Mouse (Mus musculus) liver, adult 2 months (tissue): ENCODE results near the gene Map3k11. TPM values are rescaled to one million over a fixed set of nuclear protein-coding genes. Genes with fewer than 3 reads are reported as not detected.

Experiments used
- DNase-seq: peaks from one replicate; pipeline ENCODE4 v3.0.0-alpha.2; 2011; ENCODE audit warnings: low read depth, low spot score; ENCODE audit errors: extremely low read depth
- H3K27ac ChIP-seq: fragments of 200-500 bp; replicated peaks from 2 replicates; pipeline ENCODE4 v1.5.1; 2012; ENCODE audit warnings: low read depth, mild to moderate bottlenecking, control low read depth, inconsistent platforms, low read length; ENCODE audit not compliant: insufficient read depth
- H3K27me3 ChIP-seq: fragments of 200-500 bp; 2 replicates; pipeline ENCODE4 v1.6.1; 2012; ENCODE audit warnings: mild to moderate bottlenecking, moderate library complexity, low read length, inconsistent platforms; ENCODE audit not compliant: control insufficient read depth, insufficient read depth
- H3K36me3 ChIP-seq: fragments of 200-500 bp; 2 replicates; pipeline ENCODE4 v1.6.1; 2012; ENCODE audit warnings: low read length, inconsistent platforms; ENCODE audit not compliant: control insufficient read depth, insufficient read depth
- H3K4me1 ChIP-seq: fragments of 200-500 bp; 2 replicates; pipeline ENCODE4 v1.6.1; 2011; ENCODE audit warnings: low read length; ENCODE audit not compliant: control insufficient read depth, insufficient read depth
- H3K4me3 ChIP-seq: fragments of 200-500 bp; 2 replicates; pipeline ENCODE4 v1.5.1; 2011; ENCODE audit warnings: low read depth, mild to moderate bottlenecking, control low read depth, low read length, moderate library complexity; ENCODE audit not compliant: insufficient read depth
- H3K79me2 ChIP-seq: fragments of 200-500 bp; 2 replicates; pipeline ENCODE4 v1.6.1; 2012; ENCODE audit warnings: inconsistent platforms, mild to moderate bottlenecking, low read length, moderate library complexity; ENCODE audit not compliant: control insufficient read depth, insufficient read depth
- H3K9ac ChIP-seq: fragments of 200-500 bp; 2 replicates; pipeline ENCODE4 v1.6.1; 2012; ENCODE audit warnings: low read depth, mild to moderate bottlenecking, control low read depth, inconsistent platforms, low read length
- CTCF ChIP-seq: fragments of 200-500 bp; IDR thresholded peaks from 2 replicates; pipeline ENCODE4 v1.5.1; 2011; ENCODE audit warnings: low read depth, low read length, control low read depth
- POLR2A ChIP-seq: fragments of 200-500 bp; IDR thresholded peaks from 2 replicates; pipeline ENCODE4 v1.6.1; 2011; ENCODE audit warnings: low read length, control low read depth; ENCODE audit not compliant: insufficient read depth; ENCODE audit errors: extremely low read depth
- whole genome bisulfite sequencing: fragments of 180-500 bp; shearing (Covaris S2); methylation state at CpG from one replicate; pipeline ENCODE4 v1.1.7; 2018; 5-methylcytosine and 5-hydroxymethylcytosine counted together
- polyA plus RNA-seq: library from polyadenylated mRNA; depleted of rRNA; stranded (reverse); fragments of >200 nt; gene quantifications from 2 replicates; pipeline ENCODE4 v1.2.3, GENCODE M21; 2012
- total RNA-seq: library from RNA; depleted of rRNA; stranded (reverse); fragments of >200 nt; gene quantifications from 2 replicates; pipeline ENCODE4 v1.2.3, GENCODE M21; 2014

Gene Map3k11
- total and polyA plus RNA-seq, 2 experiments, result 10.2 to 53.6 TPM

- H3K4me3 ChIP-seq, result peak overlapping the region; percentile 50
- no peaks in the 10 kb centered on the region for H3K27me3 ChIP-seq
- peak overlapping the region; percentile 58 for H3K9ac ChIP-seq
- 68% methylated on average over 10 of the region's 10 CpGs for WGBS
- H3K27ac ChIP-seq, result peak overlapping the region; percentile 73
- H3K36me3 ChIP-seq, result peaks cover 19% of the 10 kb centered on the region
- no peak for TF ChIP-seq CTCF
- no peak for TF ChIP-seq POLR2A
- H3K79me2 ChIP-seq, result peaks cover 23% of the 10 kb centered on the region
- DNase-seq, result peak; percentile 19
- H3K4me1 ChIP-seq, result peaks cover 22% of the 10 kb centered on the region
Observed at GRCm38 (mm10) chr19:5692086-5692912, 3.8 kb downstream of the Map3k11 start.

GRCm38 (mm10) chr19:5692913-5693396 is 4.4 kb downstream of the Map3k11 start:
- 51% methylated on average over 10 of the region's 10 CpGs for WGBS
- Histone ChIP-seq H3K4me3 (no peak overlapping the region; the same call in 1 of the 2 replicates), H3K79me2 (peaks cover 23% of the 10 kb centered on the region), H3K9ac (no peak overlapping the region), H3K4me1 (peaks cover 17% of the 10 kb centered on the region), H3K36me3 (peaks cover 25% of the 10 kb centered on the region), H3K27ac (peak overlapping the region; percentile 73; the same call in 1 of the 2 replicates), H3K27me3 (no peaks in the 10 kb centered on the region)
- no peak for TF ChIP-seq CTCF
- DNase-seq, result no peak

- DNase-seq, result no peak
- Histone ChIP-seq H3K79me2 (peaks cover 23% of the 10 kb centered on the region), H3K9ac (no peak overlapping the region), H3K27ac (no peak overlapping the region), H3K27me3 (no peaks in the 10 kb centered on the region), H3K4me3 (no peak overlapping the region), H3K36me3 (peaks cover 32% of the 10 kb centered on the region), H3K4me1 (peaks cover 17% of the 10 kb centered on the region)
- WGBS, result 86% methylated on average over 6 of the region's 6 CpGs
- TF ChIP-seq POLR2A, result no peak
- no peak for TF ChIP-seq CTCF
Observed at GRCm38 (mm10) chr19:5693801-5694200, 5.3 kb downstream of the Map3k11 start.

GRCm38 (mm10) chr19:5695849-5696462 is 7.4 kb downstream of the Map3k11 start:
- H3K4me1 ChIP-seq, result peaks cover 10% of the 10 kb centered on the region
- no peak overlapping the region for H3K9ac ChIP-seq
- no peak overlapping the region for H3K27ac ChIP-seq
- TF ChIP-seq POLR2A (no peak), CTCF (no peak)
- H3K36me3 ChIP-seq, result peaks cover 46% of the 10 kb centered on the region
- no peak overlapping the region for H3K4me3 ChIP-seq
- 90% methylated on average over 41 of the region's 41 CpGs for WGBS
- H3K79me2 ChIP-seq, result peaks cover 10% of the 10 kb centered on the region
- DNase-seq, result no peak
- H3K27me3 ChIP-seq, result no peaks in the 10 kb centered on the region

- H3K4me3 ChIP-seq, result no peak within 1 kb of the TSS
- no peaks in the 10 kb centered on the region for H3K79me2 ChIP-seq
- H3K4me1 ChIP-seq, result peaks cover 2% of the 10 kb centered on the region; the same call in 1 of the 2 replicates
- peaks cover 23% of the 10 kb centered on the region for H3K36me3 ChIP-seq
- H3K9ac ChIP-seq, result no peak within 1 kb of the TSS
- no peaks in the 10 kb centered on the region for H3K27me3 ChIP-seq
- TF ChIP-seq CTCF, result no peak
- TF ChIP-seq POLR2A, result no peak
- WGBS, result 77% methylated on average over 17 of the region's 17 CpGs
- no peak for DNase-seq
- no peak within 1 kb of the TSS for H3K27ac ChIP-seq
Observed at GRCm38 (mm10) chr19:5704163-5704800, 15.7 kb downstream of the Map3k11 start, which contains the start of gene Kcnk7. Kcnk7 (plus strand) TSS chr19:5704367.
